Mouse (Mus musculus) cortical plate, adult 2 months (tissue): ENCODE data around the gene Myadml2. TPM values are rescaled to one million over a fixed set of nuclear protein-coding genes. Genes with fewer than 3 reads are reported as not detected.
"Not testable (repeated sequence)": the region's sequence is repeated elsewhere in the genome, so short reads cannot be mapped to it uniquely, and the experiment has no call there.

Experiments
- H3K27ac ChIP-seq: fragments of 200-500 bp; 2 replicates; pipeline ENCODE4 v1.5.1; 2012; ENCODE audit warnings: low read length, control low read depth, inconsistent platforms; ENCODE audit not compliant: insufficient read depth
- H3K4me1 ChIP-seq: fragments of 200-500 bp; 2 replicates; pipeline ENCODE4 v1.6.1; 2011; ENCODE audit warnings: low read length; ENCODE audit not compliant: control insufficient read depth, insufficient read depth
- H3K4me3 ChIP-seq: fragments of 200-500 bp; 2 replicates; pipeline ENCODE4 v1.5.1; 2011; ENCODE audit warnings: mild to moderate bottlenecking, low read length, control low read depth; ENCODE audit not compliant: insufficient read depth
- CTCF ChIP-seq: fragments of 200-500 bp; IDR thresholded peaks from 2 replicates; pipeline ENCODE4 v1.5.1; 2011; ENCODE audit warnings: mild to moderate bottlenecking, control low read depth, low read length; ENCODE audit not compliant: insufficient read depth; ENCODE audit errors: extremely low read depth
- POLR2A ChIP-seq: fragments of 200-500 bp; IDR thresholded peaks from 2 replicates; pipeline ENCODE4 v1.6.1; 2011; ENCODE audit warnings: mild to moderate bottlenecking, low read length, control low read depth; ENCODE audit not compliant: insufficient read depth; ENCODE audit errors: extremely low read depth
- polyA plus RNA-seq: library from polyadenylated mRNA; depleted of rRNA; stranded (reverse); fragments of >200 nt; gene quantifications from 2 replicates; pipeline ENCODE4 v1.2.3, GENCODE M21; 2012

The Myadml2 gene
- polyA plus RNA-seq, 1 experiment, result 3.4 TPM

DNA sequence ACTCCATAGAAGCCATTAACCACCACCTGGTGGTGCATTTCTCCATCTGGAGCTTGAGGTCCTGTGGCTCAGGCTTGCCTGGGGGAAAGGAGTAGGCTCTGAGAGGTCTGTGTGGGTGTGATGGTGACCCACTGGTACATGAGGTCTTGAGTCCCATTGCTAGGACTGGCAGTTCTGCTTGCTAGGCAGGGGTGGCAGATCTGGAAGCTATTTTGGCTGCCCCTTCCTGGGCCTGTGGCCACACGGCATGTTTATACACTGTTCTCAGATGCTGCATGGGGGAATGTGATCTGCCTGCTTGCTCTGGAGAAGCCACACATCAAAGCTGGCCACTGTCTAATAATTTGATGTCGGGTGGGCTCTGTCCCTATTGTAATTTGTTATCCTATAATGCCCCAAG is 36.1 kb upstream of the Myadml2 start:
- H3K27ac ChIP-seq, result no peak overlapping the region
- H3K4me3 ChIP-seq, result no peak overlapping the region
- TF ChIP-seq CTCF (no peak), POLR2A (no peak)
- H3K4me1 ChIP-seq, result no peaks in the 10 kb centered on the region

DNA sequence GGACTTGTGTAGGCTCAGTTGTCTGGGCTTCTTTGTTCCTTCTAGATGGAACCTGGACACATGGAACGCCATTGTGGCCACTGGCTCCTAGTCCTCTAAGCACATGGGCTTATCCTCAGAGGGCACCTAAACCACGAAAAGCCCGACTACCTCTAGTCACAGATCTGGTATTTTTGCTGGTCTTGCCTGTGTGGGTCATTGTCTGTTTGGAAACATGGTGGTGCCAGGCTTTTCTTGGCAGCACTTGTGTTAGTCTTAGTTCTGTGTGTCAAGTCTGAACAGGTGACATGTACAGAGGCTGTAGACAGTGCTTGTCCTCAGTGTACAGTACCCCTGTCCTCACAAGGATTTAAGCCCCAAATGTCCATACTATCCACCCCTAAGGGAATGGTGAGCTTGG is 35.6 kb upstream of the Myadml2 start:
- Histone ChIP-seq H3K27ac (no peak overlapping the region), H3K4me1 (no peaks in the 10 kb centered on the region)
- no peak for TF ChIP-seq POLR2A

DNA sequence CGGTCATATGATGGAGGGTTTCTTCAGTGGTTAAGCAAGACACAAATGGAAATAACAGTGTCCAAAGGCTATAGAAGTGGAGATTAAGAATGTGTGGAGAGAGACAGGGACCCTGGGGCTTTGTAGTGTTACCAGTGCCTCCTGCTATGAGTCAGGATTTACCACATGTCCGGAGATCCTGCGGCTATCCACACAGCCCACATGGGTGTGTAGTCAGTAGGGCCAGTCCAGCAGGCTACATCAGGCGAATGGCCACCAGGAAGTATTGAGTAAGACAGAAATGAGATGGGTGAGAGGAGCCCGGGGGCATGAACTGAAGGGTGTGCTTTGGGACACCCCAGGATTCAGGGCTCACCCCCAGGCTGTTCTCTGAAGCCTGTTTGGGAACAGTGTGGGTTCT is 34.7 kb upstream of the Myadml2 start:
- Histone ChIP-seq H3K4me1 (no peaks in the 10 kb centered on the region), H3K27ac (no peak overlapping the region), H3K4me3 (no peak overlapping the region)
- no peak for TF ChIP-seq CTCF
- no peak for TF ChIP-seq POLR2A

More for the DNA sequence above, 35.6 kb upstream of the Myadml2 start:
- H3K4me3 ChIP-seq, result no peak overlapping the region

DNA sequence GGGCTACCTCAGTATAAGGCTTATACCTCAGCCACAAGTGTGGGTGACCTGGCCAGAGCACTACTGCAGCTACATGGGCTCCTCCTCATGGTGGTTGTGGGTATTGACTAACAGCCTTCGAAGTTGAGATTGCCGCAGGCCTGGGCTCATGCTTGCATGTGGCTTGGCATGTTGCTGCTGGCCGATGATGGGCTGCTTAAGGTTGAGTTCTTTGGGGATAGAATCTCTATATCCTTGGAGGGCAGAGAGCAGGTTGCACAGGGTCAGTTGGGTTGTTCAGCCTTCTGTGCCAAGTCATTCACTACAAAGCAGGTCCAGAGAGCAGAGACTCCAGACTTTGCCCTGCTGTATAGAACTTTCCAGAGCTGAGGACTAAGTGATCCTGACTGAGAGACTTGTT is 32.0 kb upstream of the Myadml2 start:
- Histone ChIP-seq H3K4me3 (no peak overlapping the region), H3K27ac (no peak overlapping the region), H3K4me1 (no peaks in the 10 kb centered on the region)
- no peak for TF ChIP-seq POLR2A
- peak; percentile 38 for TF ChIP-seq CTCF

DNA sequence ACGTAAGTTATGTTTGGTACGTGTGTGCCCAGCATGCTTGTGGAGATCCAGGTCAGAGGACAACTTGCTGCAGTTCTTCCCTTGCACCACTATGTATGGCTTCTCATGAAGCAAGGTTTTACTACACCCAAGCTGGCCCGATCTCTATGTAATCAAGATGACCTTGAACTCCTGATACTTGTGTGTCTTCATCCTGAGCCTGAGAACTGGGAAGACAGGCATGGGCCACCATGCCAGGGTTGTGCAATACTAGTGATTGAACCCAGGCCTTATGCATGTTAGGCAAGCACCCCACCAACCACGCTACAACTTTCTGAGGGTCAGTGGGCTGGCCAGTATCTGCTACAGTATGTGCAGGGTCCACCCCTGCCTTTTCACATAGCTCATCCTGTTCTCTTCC is 29.0 kb upstream of the Myadml2 start:
- Histone ChIP-seq H3K27ac (no peak overlapping the region), H3K4me3 (no peak overlapping the region), H3K4me1 (peaks cover 5% of the 10 kb centered on the region; the same call in 1 of the 2 replicates)
- TF ChIP-seq POLR2A (no peak), CTCF (no peak)

DNA sequence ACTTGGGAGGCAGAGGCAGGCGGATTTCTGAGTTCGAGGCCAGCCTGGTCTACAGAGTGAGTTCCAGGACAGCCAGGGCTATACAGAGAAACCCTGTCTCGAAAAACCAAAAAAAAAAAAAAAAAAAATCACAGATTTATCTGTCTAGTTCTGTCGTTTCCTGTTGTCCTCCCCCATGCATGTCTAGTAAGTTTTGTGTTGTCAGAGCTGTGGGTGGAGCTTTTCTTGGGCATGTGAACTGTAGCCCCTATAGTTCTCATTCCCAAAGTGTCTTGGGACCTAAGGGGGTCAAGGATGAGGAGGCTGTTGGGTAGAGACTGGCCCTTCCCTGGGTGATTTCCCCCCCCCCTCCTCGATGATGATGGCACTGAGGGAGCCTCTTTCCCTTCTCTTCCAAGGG is 27.9 kb upstream of the Myadml2 start:
- H3K27ac ChIP-seq, H3K4me1 ChIP-seq, H3K4me3 ChIP-seq: not testable (repeated sequence)

DNA sequence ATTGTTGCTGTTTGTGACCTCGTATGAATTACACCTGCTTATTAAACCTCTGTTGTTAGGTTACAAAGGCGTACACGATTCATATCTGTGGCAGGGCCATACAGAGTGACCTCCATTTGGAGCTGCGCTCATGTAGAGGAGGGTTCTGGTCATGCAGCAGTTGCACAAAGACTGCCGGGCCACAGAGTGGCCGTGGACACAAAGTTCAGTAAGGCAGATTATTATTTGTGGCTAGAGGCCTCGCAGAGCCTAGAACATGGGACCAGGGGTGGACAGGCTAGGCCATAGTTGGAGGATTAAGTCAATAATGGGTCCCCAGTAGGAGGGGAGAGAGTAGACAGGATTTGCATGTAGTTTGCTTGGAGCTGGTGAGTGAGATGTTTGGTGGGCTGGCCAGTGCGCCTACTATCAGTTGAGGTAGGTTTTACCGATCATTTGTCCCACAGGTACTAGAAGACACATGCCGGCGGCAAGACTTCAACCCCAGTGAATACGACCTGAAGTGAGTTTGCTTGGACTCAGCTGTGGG is 25.7 kb upstream of the Myadml2 start:
- H3K27ac ChIP-seq, result peak overlapping the region; percentile 14; the same call in 1 of the 2 replicates
- peaks cover 5% of the 10 kb centered on the region; the same call in 1 of the 2 replicates for H3K4me1 ChIP-seq
- TF ChIP-seq CTCF (no peak), POLR2A (no peak)
- H3K4me3 ChIP-seq, result peak overlapping the region; percentile 74

DNA sequence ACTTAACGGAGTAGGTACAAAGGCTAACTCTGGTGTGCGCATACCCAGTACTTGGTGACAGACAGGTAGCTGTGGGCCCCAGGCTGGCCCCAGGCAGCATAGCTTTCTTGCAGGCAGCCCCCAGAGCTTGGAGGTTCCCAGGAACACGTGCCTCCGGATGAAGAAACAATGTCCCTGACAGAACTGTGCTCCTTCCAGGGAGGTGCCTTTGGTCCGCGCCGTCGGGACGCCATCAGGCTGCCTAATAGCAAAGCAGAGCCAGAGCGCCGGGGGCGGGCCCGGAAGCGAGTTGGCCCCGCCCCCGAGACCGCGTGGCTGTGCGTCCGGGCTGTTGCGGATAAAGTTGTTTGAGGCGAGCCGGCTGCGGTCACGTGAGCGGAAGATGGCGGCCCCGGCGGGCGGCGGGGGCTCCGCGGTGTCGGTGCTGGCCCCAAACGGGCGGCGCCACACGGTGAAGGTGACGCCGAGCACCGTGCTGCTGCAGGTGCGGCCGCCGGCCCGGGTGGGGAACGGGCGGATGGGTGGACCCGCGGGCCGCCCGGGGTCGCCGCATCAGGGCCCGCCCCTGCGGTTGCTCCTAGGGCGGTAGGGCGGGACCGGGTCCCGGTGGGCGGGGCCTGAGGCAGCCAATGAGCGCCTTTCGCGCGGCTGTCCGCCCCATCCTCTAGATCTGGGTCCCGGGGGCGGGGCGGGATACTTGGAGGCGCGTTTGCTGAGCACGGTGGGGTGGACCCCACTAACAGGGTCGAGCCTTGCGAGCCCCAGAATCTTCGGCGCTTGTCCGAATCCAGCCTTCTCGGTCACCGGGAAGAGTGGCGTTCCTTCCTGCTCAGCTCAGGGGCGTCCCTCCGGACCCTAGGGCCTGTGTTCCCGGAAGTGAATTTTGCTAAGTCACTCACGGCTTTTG is 25.0 kb upstream of the Myadml2 start, which contains the start of gene Aspscr1:
Aspscr1 (plus strand) TSS at position 287 of the 907 bp plus-strand sequence.
- H3K27ac ChIP-seq, result peak within 1 kb of the TSS; percentile 76
- TF ChIP-seq CTCF (no peak), POLR2A (peak; percentile 56; the same call in 1 of the 2 replicates)
- H3K4me3 ChIP-seq, result peak within 1 kb of the TSS; percentile 74
- H3K4me1 ChIP-seq, result peaks cover 5% of the 10 kb centered on the region; the same call in 1 of the 2 replicates

DNA sequence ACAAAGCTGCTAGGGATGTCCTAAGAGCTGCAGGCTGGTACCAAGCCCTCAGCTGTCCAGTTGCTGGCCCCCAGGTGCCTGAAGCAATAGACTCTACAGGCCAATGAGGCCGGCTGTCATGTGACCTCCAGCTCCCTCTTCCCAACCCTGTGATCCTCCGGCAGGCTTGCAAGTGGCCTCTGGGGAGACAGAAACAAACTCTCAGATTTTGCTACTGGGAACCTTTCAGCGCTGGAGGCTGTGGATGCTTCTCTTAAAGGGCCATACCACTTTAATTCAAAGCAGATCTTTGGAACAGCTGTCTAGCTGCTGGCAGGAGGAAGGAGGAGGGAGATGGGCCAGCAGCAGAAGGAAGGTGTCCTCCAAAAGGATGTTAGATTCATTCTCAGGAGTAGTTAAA is 18.7 kb upstream of the Myadml2 start:
- Histone ChIP-seq H3K27ac (no peak overlapping the region), H3K4me1 (no peaks in the 10 kb centered on the region), H3K4me3 (no peak overlapping the region)
- TF ChIP-seq POLR2A, result no peak
- TF ChIP-seq CTCF, result no peak

DNA sequence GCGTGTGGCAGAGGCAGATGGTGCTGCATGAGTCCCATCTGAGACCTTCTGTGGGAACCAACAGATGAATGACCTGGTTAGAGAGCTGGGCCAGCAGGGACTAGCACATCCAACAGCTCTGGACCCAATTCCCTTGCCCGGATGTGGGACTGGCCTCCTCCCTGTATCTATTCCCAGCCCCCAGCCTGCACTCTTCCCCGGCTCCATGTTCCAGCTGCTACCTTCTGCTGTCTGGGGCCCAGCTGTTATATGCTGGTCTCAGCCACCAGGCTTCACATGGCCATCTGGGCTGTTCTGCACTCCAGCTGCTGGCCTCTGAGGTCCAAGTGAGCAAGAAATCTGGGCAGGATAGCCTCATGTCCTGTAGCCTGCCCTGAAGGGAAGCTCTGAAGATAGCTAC is 17.4 kb upstream of the Myadml2 start:
- Histone ChIP-seq H3K4me3 (no peak overlapping the region), H3K27ac (no peak overlapping the region), H3K4me1 (no peaks in the 10 kb centered on the region)
- TF ChIP-seq CTCF, result no peak
- no peak for TF ChIP-seq POLR2A
